Comparison of ENCODE assay signal across 23 mouse cellular contexts in genomic region chr19:44077024-44077423, GRCm38 (mm10). TPM values are rescaled to one million over a fixed set of nuclear protein-coding genes. Genes with fewer than 3 reads are reported as not detected.
DNase-seq lines count a peak whose midpoint lies in the region; ATAC-seq and TF ChIP-seq lines count a peak whose summit lies in the region.
"Had no signal": no experiment of that assay in that cellular context is flagged by ENCODE, and none has a peak within 500 bp of the region (broad histone marks: within the 10 kb centered on the region; RNA-seq: fewer than 3 reads in every experiment).

No protein-coding gene starts in this region.

- TF ChIP-seq POLR2A in MEL (IDR thresholded peaks at IDR 0.05; ENCODE audit: control insufficient read depth in 1 of 2, insufficient read depth in 1 of 2, low read depth in 1 of 2, low read length in 2 of 2, poor library complexity in 1 of 2), result no peak

- DNase-seq in kidney, adult 9 months, result no peak
- DNase-seq in kidney, postnatal 14 days, result no peak
- DNase-seq in MEL (ENCODE audit: low read depth, low spot score), result no peak
- no peak for DNase-seq in gastrocnemius, adult 18-20 months (ENCODE audit: low spot score)
- DNase-seq: adrenal gland, adult 8-10 months; adrenal gland, postnatal 14 days; adrenal gland, postnatal 36 days; cerebellum, adult 11-12 months; cerebellum, adult 2 months; cerebellum, adult 9-10 months; cerebellum, postnatal 10 days; cerebellum, postnatal 25 days had no signal

- H3K9me3 ChIP-seq in kidney, embryonic 14.5 days (ENCODE audit: control insufficient read depth, low read length), result no peaks in the 10 kb centered on the region
- no peaks in the 10 kb centered on the region for H3K9me3 ChIP-seq in kidney, embryonic 16.5 days (ENCODE audit: low read length)
- no peaks in the 10 kb centered on the region for H3K9me3 ChIP-seq in MEL (replicated peaks; ENCODE audit: insufficient read depth, low read length)
- H3K9me3 ChIP-seq: embryonic facial prominence, embryonic 10.5 days; embryonic facial prominence, embryonic 12.5 days; forebrain, embryonic 13.5 days; forebrain, embryonic 15.5 days had no signal

- ATAC-seq in kidney, embryonic 14.5 days (ENCODE audit: low FRiP score, low TSS enrichment), result peak; percentile 90
- peak; percentile 89 for ATAC-seq in kidney, embryonic 16.5 days (ENCODE audit: low FRiP score, low TSS enrichment)
- ATAC-seq: activated CD4-positive, CD25-positive, alpha-beta regulatory T cell, adult 4 months; forebrain, embryonic 13.5 days; forebrain, embryonic 15.5 days; Patski had no signal

- no peaks in the 10 kb centered on the region for H3K79me2 ChIP-seq in MEL (ENCODE audit: control insufficient read depth, insufficient read depth, low read length, poor library complexity)

- no peak for TF ChIP-seq EP300 in MEL (IDR thresholded peaks at IDR 0.05; ENCODE audit: low read depth in 1 of 2, low read length in 2 of 2)

- H3K27ac ChIP-seq in kidney, embryonic 14.5 days (ENCODE audit: low read depth, low read length), result peak overlapping the region; percentile 71; the same call in 1 of the 2 replicates
- H3K27ac ChIP-seq in kidney, embryonic 16.5 days (ENCODE audit: low read length), result peak overlapping the region; percentile 82
- H3K27ac ChIP-seq in MEL (ENCODE audit: control insufficient read depth, low read depth, low read length), result no peak overlapping the region
- H3K27ac ChIP-seq: embryonic facial prominence, embryonic 10.5 days; embryonic facial prominence, embryonic 12.5 days; forebrain, embryonic 13.5 days; forebrain, embryonic 15.5 days had no signal

- no peak overlapping the region for H3K9ac ChIP-seq in kidney, embryonic 14.5 days (ENCODE audit: low read depth, low read length)
- no peak overlapping the region for H3K9ac ChIP-seq in kidney, embryonic 16.5 days (replicated peaks; ENCODE audit: low read length)
- no peak overlapping the region for H3K9ac ChIP-seq in MEL (ENCODE audit: control insufficient read depth, low read depth, low read length, poor library complexity, severe bottlenecking)
- H3K9ac ChIP-seq: embryonic facial prominence, embryonic 12.5 days; forebrain, embryonic 13.5 days; forebrain, embryonic 15.5 days had no signal

- peaks cover 40% of the 10 kb centered on the region for H3K36me3 ChIP-seq in kidney, embryonic 14.5 days (ENCODE audit: control insufficient read depth, insufficient read depth, low read length)
- H3K36me3 ChIP-seq in kidney, embryonic 16.5 days (ENCODE audit: insufficient read depth, low read length), result peaks cover 34% of the 10 kb centered on the region
- peaks cover 3 to 42% of the 10 kb centered on the region in 2 experiments; a peak in 3 of 4 replicates for H3K36me3 ChIP-seq in MEL (ENCODE audit: control insufficient read depth in 1 of 2, insufficient read depth in 2 of 2, low read length in 2 of 2)

- no peak overlapping the region for H3K4me3 ChIP-seq in kidney, embryonic 14.5 days (ENCODE audit: low read length)
- no peak overlapping the region for H3K4me3 ChIP-seq in kidney, embryonic 16.5 days (ENCODE audit: low read length)
- no peak overlapping the region for H3K4me3 ChIP-seq in MEL (ENCODE audit: control insufficient read depth in 1 of 2, insufficient read depth in 1 of 2, low read depth in 2 of 2, low read length in 2 of 2)
- H3K4me3 ChIP-seq: embryonic facial prominence, embryonic 10.5 days; embryonic facial prominence, embryonic 12.5 days; forebrain, embryonic 13.5 days; forebrain, embryonic 15.5 days had no signal

- no peak for TF ChIP-seq RAD21 in MEL (IDR thresholded peaks at IDR 0.05; ENCODE audit: low read depth, low read length)

- no peak for TF ChIP-seq CTCF in MEL (IDR thresholded peaks at IDR 0.05 in 2 of 3, conservative IDR thresholded peaks at IDR 0.05 in 1 of 3; ENCODE audit: control insufficient read depth in 1 of 3, insufficient read depth in 1 of 3, low read depth in 2 of 3, low read length in 3 of 3, poor library complexity in 1 of 3, severe bottlenecking in 1 of 3)

- WGBS in kidney, embryonic 14.5 days, result 55% methylated on average over 4 of the region's 4 CpGs
- 54% methylated on average over 4 of the region's 4 CpGs for WGBS in kidney, embryonic 16.5 days

- no peak overlapping the region for H3K4me2 ChIP-seq in kidney, embryonic 14.5 days (replicated peaks; ENCODE audit: low read depth, low read length)
- H3K4me2 ChIP-seq in kidney, embryonic 16.5 days (replicated peaks; ENCODE audit: low read depth, low read length), result no peak overlapping the region
- H3K4me2 ChIP-seq: embryonic facial prominence, embryonic 12.5 days; forebrain, embryonic 13.5 days; forebrain, embryonic 15.5 days had no signal

- H3K4me1 ChIP-seq in kidney, embryonic 14.5 days (ENCODE audit: control insufficient read depth, insufficient read depth, low read length), result no peaks in the 10 kb centered on the region
- H3K4me1 ChIP-seq in kidney, embryonic 16.5 days (ENCODE audit: insufficient read depth, low read length), result 0 out of 2 replicates have a peak, but pooled peaks cover 2% of the 10 kb centered on the region
- H3K4me1 ChIP-seq in MEL (ENCODE audit: control insufficient read depth in 1 of 2, insufficient read depth in 2 of 2, low read length in 2 of 2), result peaks cover 0 to 3% of the 10 kb centered on the region in 2 experiments; a peak in 2 of 4 replicates
- H3K4me1 ChIP-seq: embryonic facial prominence, embryonic 12.5 days; forebrain, embryonic 13.5 days; forebrain, embryonic 15.5 days had no signal

- no peaks in the 10 kb centered on the region for H3K27me3 ChIP-seq in kidney, embryonic 14.5 days (ENCODE audit: control insufficient read depth, insufficient read depth, low read length)
- no peaks in the 10 kb centered on the region for H3K27me3 ChIP-seq in kidney, embryonic 16.5 days (ENCODE audit: insufficient read depth, low read length)
- no peaks in the 10 kb centered on the region for H3K27me3 ChIP-seq in MEL (ENCODE audit: control insufficient read depth in 1 of 2, insufficient read depth in 2 of 2, low read length in 2 of 2)
- H3K27me3 ChIP-seq: embryonic facial prominence, embryonic 12.5 days; forebrain, embryonic 13.5 days; forebrain, embryonic 15.5 days; Patski had no signal

TF ChIP-seq in MEL, 35 proteins besides CTCF, POLR2A, EP300 and RAD21:
- TF ChIP-seq JUND (IDR thresholded peaks at IDR 0.05; ENCODE audit: low read depth, low read length) (no peak), ZNF384 (IDR thresholded peaks at IDR 0.05; ENCODE audit: low read depth, low read length) (peak; percentile 63)

RNA-seq across cellular contexts. Expression of gene Erlin1, which starts 7.4 kb away (rescaled TPM):
- 29.7 and 39.0 TPM in 2 replicates for polyA plus RNA-seq in kidney, embryonic 14.5 days (2014; fragmentation: Nextera tagmentation; extraction: Ambion mirVana)
- 57.7 and 58.1 TPM in 2 replicates for polyA plus RNA-seq in kidney, embryonic 16.5 days (2015; fragmentation: Nextera tagmentation; extraction: Ambion mirVana)
- total RNA-seq in MEL (2012; rRNA removed), result 23.8 and 25.0 TPM in 2 replicates
- 100 to 1,000 TPM in 1 of 2 experiments, 10 to 100 TPM in 1; 39.5 to 108 TPM for polyA plus RNA-seq in MEL (2012; ENCODE audit: insufficient read depth in 1 of 2, insufficient read length in 2 of 2, low read depth in 1 of 2, low replicate concordance in 2 of 2, missing spikeins in 1 of 2)
- 1 to 10 TPM; 5.8 to 6.1 TPM for total RNA-seq in gastrocnemius, adult 18-20 months (2021)

RNA-seq across cellular contexts. Expression of gene Chuk, which starts 30.3 kb away (rescaled TPM):
- 39.1 and 54.6 TPM in 2 replicates for polyA plus RNA-seq in kidney, embryonic 14.5 days (2014; fragmentation: Nextera tagmentation; extraction: Ambion mirVana)
- polyA plus RNA-seq in kidney, embryonic 16.5 days (2015; fragmentation: Nextera tagmentation; extraction: Ambion mirVana), result 52.6 and 55.1 TPM in 2 replicates
- total RNA-seq in MEL (2012; rRNA removed), result 55.9 and 58.3 TPM in 2 replicates
- polyA plus RNA-seq in MEL (2012; ENCODE audit: insufficient read depth in 1 of 2, insufficient read length in 2 of 2, low read depth in 1 of 2, low replicate concordance in 2 of 2, missing spikeins in 1 of 2), result 100 to 1,000 TPM in 1 of 2 experiments, 10 to 100 TPM in 1; 50.5 to 463 TPM
- 10 to 100 TPM; 12.0 to 16.3 TPM for total RNA-seq in gastrocnemius, adult 18-20 months (2021)

RNA-seq across cellular contexts. Expression of gene Cyp2c23, which starts 48.0 kb away (rescaled TPM):
- 0.31 TPM in 1 of 2 replicates, not detected in the other for polyA plus RNA-seq in kidney, embryonic 14.5 days (2014; fragmentation: Nextera tagmentation; extraction: Ambion mirVana)
- polyA plus RNA-seq in kidney, embryonic 16.5 days (2015; fragmentation: Nextera tagmentation; extraction: Ambion mirVana), result 0.58 and 0.60 TPM in 2 replicates
- total RNA-seq in MEL (2012; rRNA removed), result not detected in 2 replicates
- not detected for polyA plus RNA-seq in MEL (2012; ENCODE audit: insufficient read depth in 1 of 2, insufficient read length in 2 of 2, low read depth in 1 of 2, low replicate concordance in 2 of 2, missing spikeins in 1 of 2)
- under 1 TPM in 1 of 2 experiments, not detected in 1; 0.14 TPM for total RNA-seq in gastrocnemius, adult 18-20 months (2021)
- polyA plus RNA-seq: activated CD4-positive, CD25-positive, alpha-beta regulatory T cell, adult 4 months; C2C12; cerebellum, adult 2 months; embryonic facial prominence, embryonic 10.5 days; embryonic facial prominence, embryonic 12.5 days; embryonic facial prominence, embryonic 14.5 days; forebrain, embryonic 11.5 days; forebrain, embryonic 13.5 days; forebrain, embryonic 15.5 days had no signal

RNA-seq across cellular contexts. Expression of gene Cwf19l1, which starts 58.7 kb away (rescaled TPM):
- polyA plus RNA-seq in kidney, embryonic 14.5 days (2014; fragmentation: Nextera tagmentation; extraction: Ambion mirVana), result 26.2 and 39.2 TPM in 2 replicates
- polyA plus RNA-seq in kidney, embryonic 16.5 days (2015; fragmentation: Nextera tagmentation; extraction: Ambion mirVana), result 35.9 and 37.5 TPM in 2 replicates
- total RNA-seq in MEL (2012; rRNA removed), result 28.2 and 29.0 TPM in 2 replicates
- polyA plus RNA-seq in MEL (2012; ENCODE audit: insufficient read depth in 1 of 2, insufficient read length in 2 of 2, low read depth in 1 of 2, low replicate concordance in 2 of 2, missing spikeins in 1 of 2), result 10 to 100 TPM in 1 of 2 experiments, not detected in 1; 68.6 TPM
- 1 to 10 TPM; 5.1 to 7.4 TPM for total RNA-seq in gastrocnemius, adult 18-20 months (2021)
